Comparison of ENCODE assay signal across 11 mouse cellular contexts in genomic region chr4:109342783-109343485, GRCm38 (mm10).
A peak's percentile ranks its signal among the peaks of the same experiment; 100 is the strongest.
DNase-seq lines count a peak whose midpoint lies in the region; ATAC-seq lines count a peak whose summit lies in the region.
"Had no signal": no experiment of that assay in that cellular context is flagged by ENCODE, and none has a peak within 500 bp of the region (broad histone marks: within the 10 kb centered on the region; RNA-seq: fewer than 3 reads in every experiment).

No protein-coding gene starts in this region.

- WGBS in neural tube, embryonic 12.5 days, result 47% methylated on average over 4 of the region's 4 CpGs

- intact Hi-C loops in left cerebral cortex, postnatal 4 days (cut with DNase I), result no loop called here

- no peak overlapping the region for H3K27ac ChIP-seq in neural tube, embryonic 12.5 days
- H3K27ac ChIP-seq: embryonic facial prominence, embryonic 15.5 days had no signal

- peak overlapping the region; percentile 30; the same call in 1 of the 2 replicates for H3K4me3 ChIP-seq in neural tube, embryonic 12.5 days
- H3K4me3 ChIP-seq: embryonic facial prominence, embryonic 15.5 days had no signal

- no peak overlapping the region for H3K9ac ChIP-seq in neural tube, embryonic 12.5 days
- H3K9ac ChIP-seq: embryonic facial prominence, embryonic 15.5 days had no signal

- DNase-seq in left cerebral cortex, adult 11 months (ENCODE audit: low spot score), result peak; percentile 65
- DNase-seq in left cerebral cortex, postnatal 4 days, result no peak
- peak; percentile 55 for DNase-seq in cerebellum, adult 9-11 months
- DNase-seq in gastrocnemius, postnatal 10 days, result no peak
- DNase-seq in right cerebral cortex, postnatal 25 days, result no peak
- DNase-seq: kidney, postnatal 25 days had no signal

- H3K36me3 ChIP-seq in neural tube, embryonic 12.5 days, result no peaks in the 10 kb centered on the region

- no peaks in the 10 kb centered on the region for H3K9me3 ChIP-seq in neural tube, embryonic 12.5 days
- H3K9me3 ChIP-seq: embryonic facial prominence, embryonic 15.5 days; G1E had no signal

- no peaks in the 10 kb centered on the region for H3K27me3 ChIP-seq in neural tube, embryonic 12.5 days (replicated peaks)
- H3K27me3 ChIP-seq: embryonic facial prominence, embryonic 15.5 days had no signal

- no peaks in the 10 kb centered on the region for H3K4me1 ChIP-seq in neural tube, embryonic 12.5 days
- H3K4me1 ChIP-seq: embryonic facial prominence, embryonic 15.5 days had no signal

- peak; percentile 52; the same call in 1 of the 2 replicates for ATAC-seq in granulocyte monocyte progenitor cell, adult 5-6 weeks (replicated peaks; ENCODE audit: poor library complexity, severe bottlenecking)
- ATAC-seq in neural tube, embryonic 12.5 days (ENCODE audit: low FRiP score, low read depth), result peak; percentile 79
- no peak for ATAC-seq in monocyte, adult 5-6 weeks (replicated peaks; ENCODE audit: insufficient number of reproducible peaks, low FRiP score, low TSS enrichment, poor library complexity, severe bottlenecking)

- H3K4me2 ChIP-seq in neural tube, embryonic 12.5 days (replicated peaks), result peak overlapping the region; percentile 21; the same call in 1 of the 2 replicates
- H3K4me2 ChIP-seq: embryonic facial prominence, embryonic 15.5 days had no signal

Comparison
In these comparisons a context has a peak if more than half of its experiments do, and no peak if none do; other contexts are left out.
1. DNase-seq: peak in left cerebral cortex, adult 11 months (single experiment) and cerebellum, adult 9-11 months (single experiment); none in left cerebral cortex, postnatal 4 days (single experiment), gastrocnemius, postnatal 10 days (single experiment) and right cerebral cortex, postnatal 25 days (single experiment).